Mouse (Mus musculus) adrenal gland, postnatal 36 days (tissue): ENCODE measurements around the gene Gm20908. TPM values are rescaled to one million over a fixed set of nuclear protein-coding genes. Genes with fewer than 3 reads are reported as not detected.
"Not testable (repeated sequence)": the region's sequence is repeated elsewhere in the genome, so short reads cannot be mapped to it uniquely, and the experiment has no call there.

Experiments used
- DNase-seq, 2 experiments: peaks; one replicate each; pipeline ENCODE4 v3.0.0; 2021; ENCODE audit warnings: mixed read lengths in 1 of 2
- long read RNA-seq, 2 experiments: library from polyadenylated mRNA; stranded (forward); transcript quantifications; one replicate each; pipeline ENCODE4 v2.0.0; 2021; ENCODE audit warnings: borderline sequencing depth in 2 of 2
- total RNA-seq, 2 experiments: library from RNA; stranded (reverse); gene quantifications; 2 replicates each; pipeline ENCODE4 v1.2.3; 2021

Gene Gm20908
- not detected for total RNA-seq
- long read RNA-seq, experiment 1, result 0 reads
- long read RNA-seq, experiment 2, result 0 reads

DNA sequence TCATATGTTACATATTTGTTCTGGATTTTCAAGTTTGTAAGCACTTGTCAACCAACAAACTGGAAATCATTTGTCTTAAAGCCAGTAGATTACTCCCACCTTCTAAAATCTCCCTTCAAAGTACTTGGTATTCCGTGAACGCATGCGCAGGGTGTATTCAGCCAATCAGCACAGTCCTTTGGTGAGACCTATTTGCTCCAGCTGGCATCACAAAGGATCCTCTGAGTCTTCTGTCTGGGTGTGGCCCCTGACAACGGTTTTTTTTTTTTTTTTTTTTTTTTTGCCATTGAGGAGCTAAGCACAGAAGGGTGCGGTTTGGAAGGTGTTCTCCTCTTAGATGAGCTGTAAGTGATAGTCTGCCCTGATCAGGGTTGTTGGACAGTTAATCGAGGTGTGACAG is at the start of gene Gm20908:
Gene Gm20908 (plus strand): TSS at position 301 of the 400 bp plus-strand sequence.
- not testable (repeated sequence) for DNase-seq
